Mouse (Mus musculus) urinary bladder, adult 2 months (tissue): Measurements from ENCODE around the gene Sec13. TPM values are rescaled to one million over a fixed set of nuclear protein-coding genes. Genes with fewer than 3 reads are reported as not detected.

Experiments used
- polyA plus RNA-seq: library from polyadenylated mRNA; depleted of rRNA; stranded (reverse); fragments of >200 nt; gene quantifications from 2 replicates; pipeline ENCODE4 v1.2.3, GENCODE M21; 2012; rRNA removed

Gene Sec13
- polyA plus RNA-seq, 1 experiment, result 199 TPM

Other genes with a start within 250 kb of the Sec13 start
- gene Prrt3, start 238.8 kb downstream of the Sec13 start, polyA plus RNA-seq, result 0.10 and 0.18 TPM in 2 replicates
- 82.4 and 83.8 TPM in 2 replicates for gene Emc3, start 209.1 kb downstream of the Sec13 start, polyA plus RNA-seq
- gene Fancd2, start 209.1 kb downstream of the Sec13 start, polyA plus RNA-seq, result 4.7 and 5.8 TPM in 2 replicates
- not detected in 2 replicates for gene Fancd2os, start 140.0 kb downstream of the Sec13 start, polyA plus RNA-seq
- gene Brk1, start 136.0 kb downstream of the Sec13 start, polyA plus RNA-seq, result 176 and 195 TPM in 2 replicates
- gene Vhl, start 116.8 kb downstream of the Sec13 start, polyA plus RNA-seq, result 14.9 and 22.5 TPM in 2 replicates
- 69.3 and 91.4 TPM in 2 replicates for gene Irak2, start 102.3 kb downstream of the Sec13 start, polyA plus RNA-seq
- 29.3 and 31.7 TPM in 2 replicates for gene Tatdn2, start 43.7 kb downstream of the Sec13 start, polyA plus RNA-seq
- 0.15 and 0.23 TPM in 2 replicates for gene Ghrl, start 20.9 kb downstream of the Sec13 start, polyA plus RNA-seq